ENCODE assay signal across 12 mouse cellular contexts in the genomic region with DNA sequence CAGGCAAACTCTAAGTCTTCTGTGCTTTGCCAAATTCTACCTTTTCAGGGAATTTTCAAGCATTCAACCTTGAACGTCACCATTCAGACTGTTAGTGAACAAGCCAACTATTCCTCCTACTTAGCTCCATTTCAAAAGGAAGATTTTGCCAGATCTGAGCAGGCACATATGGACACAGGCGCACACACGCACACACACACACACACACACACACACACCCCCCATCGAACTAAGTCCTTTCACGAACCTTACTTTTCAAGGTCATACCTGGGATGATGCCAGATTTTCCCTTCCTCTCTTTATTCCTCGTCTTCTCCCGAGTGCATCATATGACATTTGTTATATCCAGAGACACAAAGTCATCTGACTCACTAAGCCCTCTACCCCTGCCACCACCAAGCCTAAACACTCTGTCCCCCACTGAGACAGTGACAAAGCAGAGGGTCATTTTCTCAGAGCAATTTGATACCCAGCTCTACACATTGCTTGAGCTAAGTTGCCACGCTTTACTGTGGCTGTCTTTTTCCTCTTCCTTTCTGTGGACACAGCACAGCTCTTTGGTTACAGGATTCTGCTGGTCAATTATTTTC. TPM values are rescaled to one million over a fixed set of nuclear protein-coding genes. Genes with fewer than 3 reads are reported as not detected.
A peak's percentile ranks its signal among the peaks of the same experiment; 100 is the strongest.
DNase-seq lines count a peak whose midpoint lies in the region.
"Not testable (repeated sequence)": the region's sequence is repeated elsewhere in the genome, so short reads cannot be mapped to it uniquely, and the experiment has no call there.
"Had no signal": no experiment of that assay in that cellular context is flagged by ENCODE, and none has a peak within 500 bp of the region (broad histone marks: within the 10 kb centered on the region; RNA-seq: fewer than 3 reads in every experiment).

No protein-coding gene starts in this region.

- WGBS in heart, embryonic 10.5 days: 92% methylated on average over 8 of the region's 8 CpGs
- 92% methylated on average over 8 of the region's 8 CpGs for WGBS in limb, embryonic 10.5 days

- not testable (repeated sequence) for H3K4me3 ChIP-seq in heart, embryonic 10.5 days; limb, embryonic 10.5 days

- not testable (repeated sequence) for H3K4me1 ChIP-seq in heart, embryonic 10.5 days; limb, embryonic 10.5 days

- H3K36me3 ChIP-seq in heart, embryonic 10.5 days; limb, embryonic 10.5 days: not testable (repeated sequence)

- H3K27ac ChIP-seq in heart, embryonic 10.5 days; limb, embryonic 10.5 days: not testable (repeated sequence)

- H3K27me3 ChIP-seq in heart, embryonic 10.5 days (ENCODE audit: insufficient read depth, poor library complexity, severe bottlenecking); limb, embryonic 10.5 days (ENCODE audit: low read depth, poor library complexity, severe bottlenecking): not testable (repeated sequence)

- H3K9me3 ChIP-seq in heart, embryonic 10.5 days; limb, embryonic 10.5 days (replicated peaks): not testable (repeated sequence)

- DNase-seq in adrenal gland, adult 18-20 months (ENCODE audit: low spot score in 2 of 2): peak; percentile 45 to 46
- DNase-seq in embryo, embryonic 10 days (ENCODE audit: low spot score): peak; percentile 1
- peak; percentile 62 for DNase-seq in heart, embryonic 10.5 days (ENCODE audit: low spot score)
- peak; percentile 16 for DNase-seq in kidney, postnatal 10 days
- peak; percentile 11 for DNase-seq in limb, embryonic 10.5 days (ENCODE audit: low spot score)
- peak; percentile 10 for DNase-seq in neural tube, embryonic 10.5 days (ENCODE audit: extremely low spot score, low spot score)
- peak; percentile 66 for DNase-seq in testis, postnatal 10 days (ENCODE audit: low spot score)

RNA-seq across cellular contexts. Expression of gene Gm15319, which starts 45.5 kb away (rescaled TPM):
- total RNA-seq in adrenal gland, adult 18-20 months (2021): under 1 TPM; 0.46 to 0.58 TPM
- polyA plus RNA-seq in heart, embryonic 10.5 days (2016; fragmentation: Nextera tagmentation; extraction: Ambion mirVana): 0.13 TPM in 1 of 2 replicates, not detected in the other
- polyA plus RNA-seq in limb, embryonic 10.5 days (2016; fragmentation: Nextera tagmentation; extraction: Ambion mirVana): not detected in 2 replicates
- polyA plus RNA-seq: hindbrain, embryonic 16.5 days; large intestine, adult 2 months; limb, embryonic 13.5 days; midbrain, postnatal 0 days; small intestine, adult 2 months had no signal

Comparison
In these comparisons a context has a peak if more than half of its experiments do, and no peak if none do; other contexts are left out.
1. DNase-seq: peak in every context shown above with its lines; median percentile 66 in testis, postnatal 10 days; 62 in heart, embryonic 10.5 days; 46 in adrenal gland, adult 18-20 months; 16 in kidney, postnatal 10 days; 11 in limb, embryonic 10.5 days; 10 in neural tube, embryonic 10.5 days; 1 in embryo, embryonic 10 days.